Mouse (Mus musculus) embryonic stem cell, embryonic (primary cell): ENCODE results near the gene Gm35549.

Experiments
- CTCF ChIA-PET, 4 experiments: fragments of 300-600 bp in 2 of 4; fragments of 350-600 bp in 2 of 4; sonication (Branson Sonifier 250); formaldehyde crosslinking; loops; one replicate each; lab custom pipeline; 2022; ENCODE audit warnings: inconsistent platforms in 2 of 4; lab: Charles Lee
- POLR2A ChIA-PET, 4 experiments: fragments of 300-600 bp in 2 of 4; fragments of 350-600 bp in 2 of 4; sonication (Branson Sonifier 250); formaldehyde crosslinking; loops; one replicate each; lab custom pipeline; 2022; ENCODE audit warnings: antibody characterized with exemption in 4 of 4, inconsistent platforms in 1 of 4; lab: Charles Lee

Gm35549 gene

GRCm38 (mm10) chr9:122845621-122846020 lies 1.8 kb upstream of the Gm35549 start:
- POLR2A ChIA-PET = interaction anchor here in 1 of 4 experiments (1.3 to 1.8 kb wide), 2 partner anchors 20 to 45 kb away, joined by 4 to 8 read pairs; partner anchors contain the start of gene Zfp445
- CTCF ChIA-PET = interaction anchor here in 2 of 4 experiments (0.7 to 1.7 kb wide), 2 partner anchors 8 to 311 kb away, joined by 6 to 14 read pairs; no protein-coding TSS in a partner anchor

DNA sequence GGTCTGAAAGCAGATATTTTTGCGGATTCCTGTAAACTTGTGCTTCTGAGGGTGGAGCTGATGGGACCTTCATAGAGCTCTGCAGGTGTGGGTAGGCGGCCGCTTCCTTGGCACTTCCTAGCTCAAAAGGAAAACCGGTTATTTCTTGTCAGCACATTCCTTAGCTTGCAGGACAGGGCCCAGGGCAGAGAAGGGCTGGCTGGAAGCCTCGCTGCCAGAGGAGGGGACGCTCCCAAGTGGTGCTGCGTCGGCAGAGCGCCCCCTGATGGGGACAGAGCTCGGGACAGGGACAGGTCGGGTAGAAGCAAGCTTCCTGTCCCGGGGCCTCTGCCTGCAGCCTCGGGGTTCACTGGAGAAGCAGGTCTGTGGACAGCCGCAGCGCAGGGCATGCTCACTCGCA lies 6.2 kb downstream of the Gm35549 start:
- CTCF ChIA-PET = interaction anchor here (0.5 to 2.3 kb wide), 25 partner anchors 8 to 1388 kb away, joined by 3 to 14 read pairs (median 4); partner anchors contain the start of genes Tcaim (in 2 of the 4), Zfp445 (in 2 of the 4) and Zkscan7 (in 1 of the 4)
- POLR2A ChIA-PET = interaction anchor here in 3 of 4 experiments (0.6 to 2.3 kb wide), 22 partner anchors 9 to 275 kb away, joined by 3 to 17 read pairs (median 4); partner anchors contain the start of genes Zfp445 (in 3 of the 3), Exosc7 (in 1 of the 3), Tcaim (in 1 of the 3) and Zdhhc3 (in 1 of the 3)

DNA sequence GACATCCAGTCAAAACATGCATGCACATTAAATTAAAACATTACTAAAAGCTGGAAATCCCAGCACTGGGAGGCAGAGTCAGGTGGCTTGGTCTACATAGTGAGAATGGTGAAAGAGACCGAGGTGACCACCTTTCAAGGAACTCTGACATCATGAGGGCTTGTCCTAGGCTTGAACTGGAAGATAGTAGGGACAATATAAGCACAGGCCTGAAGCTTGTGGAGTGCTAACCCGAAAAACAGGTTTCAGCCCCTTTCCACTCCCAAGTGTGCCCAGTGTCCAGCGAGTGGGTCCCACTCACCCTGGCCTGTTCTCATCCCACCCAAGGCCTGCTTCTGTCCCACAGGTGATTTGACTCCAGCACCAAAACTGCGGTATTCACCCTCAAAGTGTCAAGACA lies 6.6 kb downstream of the Gm35549 start:
- ChIA-PET CTCF (interaction anchor here (0.6 to 2.3 kb wide), 20 partner anchors 9 to 1387 kb away, joined by 3 to 14 read pairs (median 5); partner anchors contain the start of genes Tcaim (in 2 of the 4), Zfp445 (in 2 of the 4) and Zkscan7 (in 1 of the 4)), POLR2A (interaction anchor here in 3 of 4 experiments (0.8 to 2.3 kb wide), 19 partner anchors 9 to 276 kb away, joined by 3 to 17 read pairs (median 4); partner anchors contain the start of genes Zfp445 (in 3 of the 3), Exosc7 (in 1 of the 3), Tcaim (in 1 of the 3) and Zdhhc3 (in 1 of the 3))

DNA sequence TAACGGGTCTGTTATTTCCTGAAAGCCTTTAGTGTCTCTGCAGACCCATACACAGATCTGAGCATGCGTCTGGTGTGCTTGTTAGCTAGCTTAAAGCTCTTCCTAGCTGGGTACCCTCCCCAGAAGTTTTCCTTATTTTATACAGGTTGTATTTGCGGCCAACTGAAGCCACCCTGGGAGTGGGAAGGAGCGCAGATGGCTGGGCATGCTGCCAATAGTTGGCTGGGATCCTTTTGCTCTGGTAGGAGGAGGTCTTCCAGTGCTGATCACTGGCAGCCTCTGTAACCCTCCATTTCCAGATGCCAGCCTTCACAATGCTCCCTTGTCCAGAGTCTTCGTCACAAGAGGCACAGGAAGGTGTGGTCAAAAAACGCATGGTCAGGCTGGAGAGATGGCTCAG lies 7.0 kb downstream of the Gm35549 start:
- CTCF ChIA-PET = interaction anchor here in 3 of 4 experiments (0.6 to 2.3 kb wide), 3 partner anchors 15 to 1387 kb away, joined by 4 to 14 read pairs (median 4); no protein-coding TSS in a partner anchor
- POLR2A ChIA-PET = interaction anchor here in 3 of 4 experiments (0.6 to 2.3 kb wide), 6 partner anchors 20 to 202 kb away, joined by 3 to 12 read pairs (median 4); partner anchors contain the start of gene Zfp445 (in 2 of the 3)

DNA sequence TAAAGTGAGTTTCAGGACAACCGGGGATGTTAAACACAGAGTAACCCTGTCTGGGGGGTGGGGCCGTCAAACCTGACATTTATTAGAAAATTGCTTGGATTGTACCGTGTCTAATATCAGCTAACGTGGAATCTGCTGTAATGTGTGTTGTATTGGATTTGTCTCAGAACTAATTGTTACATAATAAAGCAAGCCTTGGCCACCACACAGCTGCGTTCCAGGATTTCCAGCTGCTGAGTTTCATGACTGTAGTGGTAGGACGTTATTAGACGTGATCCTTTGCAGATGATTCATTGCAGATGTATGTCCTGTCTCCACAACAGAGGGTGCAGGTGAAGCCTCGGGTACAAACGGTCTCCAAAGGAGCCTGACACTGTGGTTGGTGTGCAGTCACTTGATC lies 7.7 kb downstream of the Gm35549 start:
- POLR2A ChIA-PET = interaction anchor here in 2 of 4 experiments (1.0 to 2.3 kb wide), 3 partner anchors 29 to 30 kb away, joined by 3 to 8 read pairs (median 3); partner anchors contain the start of genes Zfp445 (in 2 of the 2) and Tcaim (in 1 of the 2)
- CTCF ChIA-PET = interaction anchor here in 1 of 4 experiments (1.0 kb wide), 1 partner anchor 287 kb away, joined by 4 read pairs; no protein-coding TSS in a partner anchor

- CTCF ChIA-PET = no interaction called here
- POLR2A ChIA-PET = no interaction called here
These were observed 13.9 kb downstream of the Gm35549 start for GRCm38 (mm10) chr9:122829826-122830380.

GRCm38 (mm10) chr9:122826743-122827142 lies 17.1 kb downstream of the Gm35549 start:
- CTCF ChIA-PET = interaction anchor here in 1 of 4 experiments (1.2 kb wide), 1 partner anchor 11 kb away, joined by 5 read pairs; no protein-coding TSS in a partner anchor
- POLR2A ChIA-PET = no interaction called here

GRCm38 (mm10) chr9:122823374-122824017 lies 20.3 kb downstream of the Gm35549 start:
- ChIA-PET POLR2A (no interaction called here), CTCF (interaction anchor here in 3 of 4 experiments (1.0 to 3.6 kb wide), 3 partner anchors 14 to 15 kb away, joined by 3 to 14 read pairs (median 3); no protein-coding TSS in a partner anchor)

DNA sequence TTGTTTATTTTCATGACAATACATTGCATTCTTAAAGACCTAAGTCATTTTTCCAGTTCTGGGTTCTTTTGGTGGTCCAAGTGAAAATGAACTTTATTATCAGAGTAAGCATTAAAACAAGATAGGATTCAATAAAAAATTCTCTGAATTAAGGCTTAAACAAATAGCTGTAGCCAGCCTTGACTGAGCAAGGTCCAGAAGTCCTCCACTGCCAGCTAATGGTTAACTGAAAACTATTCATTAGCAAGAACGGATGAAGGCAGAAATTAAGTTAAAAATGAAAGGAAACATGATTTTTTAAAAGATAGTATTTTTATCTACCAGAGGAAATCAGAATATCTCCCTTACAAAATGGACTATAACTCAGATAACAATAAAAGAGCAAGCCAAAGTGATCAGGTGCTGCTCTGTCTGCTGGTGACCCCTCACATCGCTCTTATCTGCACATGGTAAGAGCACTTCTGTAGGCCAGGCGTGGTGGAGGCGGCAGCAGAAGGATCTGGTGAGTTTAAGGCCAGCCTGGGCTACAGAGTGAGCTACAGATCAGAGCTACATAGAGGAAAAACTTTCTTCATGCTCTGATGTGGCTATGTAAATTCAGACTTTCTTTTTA lies 28.5 kb downstream of the Gm35549 start:
- ChIA-PET POLR2A (interaction anchor here in 3 of 4 experiments (0.6 to 2.0 kb wide), 4 partner anchors 9 to 63 kb away, joined by 3 to 6 read pairs (median 4); partner anchors contain the start of gene Tcaim (in 2 of the 3)), CTCF (interaction anchor here in 1 of 4 experiments (0.6 kb wide), 1 partner anchor 1177 kb away, joined by 3 read pairs; no protein-coding TSS in a partner anchor)

- ChIA-PET CTCF (no interaction called here), POLR2A (interaction anchor here in 3 of 4 experiments (0.6 to 2.0 kb wide), 3 partner anchors 9 to 1438 kb away, joined by 3 to 6 read pairs (median 3); partner anchors contain the start of gene Tcaim (in 1 of the 3))
These were observed 29.1 kb downstream of the Gm35549 start for GRCm38 (mm10) chr9:122814775-122815174.

DNA sequence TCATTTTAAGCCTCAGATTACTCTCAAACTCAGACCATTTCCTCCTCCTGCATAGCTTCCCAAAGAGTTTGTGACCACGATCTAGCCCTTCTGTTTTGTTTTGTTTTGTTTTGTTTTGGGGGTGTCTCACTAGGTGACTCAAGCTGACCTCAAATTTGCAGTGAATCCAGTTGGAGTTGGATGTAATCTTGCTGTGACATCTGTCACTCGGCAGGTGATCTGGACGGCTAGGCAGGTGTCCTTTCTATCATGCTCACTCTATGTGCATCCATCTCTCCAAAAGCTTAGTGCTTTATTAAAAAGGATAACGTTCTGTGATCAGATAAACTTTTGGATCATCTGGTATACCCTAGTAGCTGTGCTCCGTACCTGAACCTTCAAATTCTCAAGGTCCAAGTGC lies 31.4 kb downstream of the Gm35549 start:
- ChIA-PET CTCF (no interaction called here), POLR2A (interaction anchor here in 2 of 4 experiments (0.7 to 1.4 kb wide), 2 partner anchors 12 to 81 kb away, joined by 3 to 6 read pairs; no protein-coding TSS in a partner anchor)

DNA sequence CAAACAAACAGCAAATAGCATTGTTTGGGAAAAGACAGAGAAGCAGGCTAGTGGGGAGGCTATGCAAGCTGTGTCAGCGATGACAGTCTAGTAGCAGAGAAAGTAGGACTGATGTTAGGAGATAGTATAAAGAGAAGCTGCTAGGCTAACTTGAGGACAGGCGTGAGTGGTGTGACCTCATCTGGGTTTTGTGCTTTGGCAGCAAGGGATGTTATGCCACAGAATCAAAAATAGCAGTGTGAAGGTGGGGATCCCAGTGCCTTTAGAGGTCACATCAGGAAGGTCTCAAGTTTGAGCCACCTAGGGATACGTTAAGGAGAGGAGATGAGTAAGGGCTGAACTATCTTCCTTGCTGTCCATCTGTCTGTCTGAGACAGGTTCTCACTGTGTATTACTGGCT lies 33.6 kb downstream of the Gm35549 start:
- ChIA-PET POLR2A (no interaction called here), CTCF (no interaction called here)

- ChIA-PET CTCF (no interaction called here), POLR2A (interaction anchor here in 1 of 4 experiments (2.3 kb wide), 1 partner anchor 9 kb away, joined by 6 read pairs; no protein-coding TSS in a partner anchor)
These were observed 36.6 kb downstream of the Gm35549 start for GRCm38 (mm10) chr9:122807186-122807585.

DNA sequence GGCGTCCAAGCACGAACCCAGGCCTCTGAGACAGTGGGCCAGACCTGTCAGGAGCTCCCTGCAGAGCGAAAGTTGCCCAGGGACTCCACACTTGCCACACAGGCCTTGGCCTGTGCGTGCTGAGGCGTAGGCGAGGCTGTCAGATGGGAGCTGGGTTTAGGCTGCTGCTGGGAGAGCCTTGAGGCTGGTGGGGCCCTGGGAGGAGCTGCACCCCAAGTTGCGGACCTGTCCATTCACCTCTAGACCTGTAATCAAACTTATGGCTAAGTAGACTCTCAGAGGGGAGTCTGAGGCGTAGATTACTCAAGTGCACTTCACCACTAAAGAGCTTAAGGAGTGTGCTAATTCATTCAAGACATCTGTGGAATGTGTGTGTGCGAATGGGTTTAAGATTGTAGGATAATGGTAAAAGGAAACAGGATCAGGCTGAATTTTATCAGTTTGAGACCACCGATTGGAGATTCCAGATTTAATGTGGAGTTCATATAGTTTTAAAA lies 37.9 kb downstream of the Gm35549 start:
- POLR2A ChIA-PET = interaction anchor here in 3 of 4 experiments (0.9 to 2.3 kb wide), 29 partner anchors 8 to 1046 kb away, joined by 3 to 17 read pairs (median 4); partner anchors contain the start of genes Zfp445 (in 2 of the 3), Exosc7 (in 1 of the 3), Fyco1 (in 1 of the 3) and Sacm1l (in 1 of the 3)
- CTCF ChIA-PET = interaction anchor here (0.5 to 1.5 kb wide), 5 partner anchors 11 to 41 kb away, joined by 3 to 8 read pairs (median 5); no protein-coding TSS in a partner anchor

DNA sequence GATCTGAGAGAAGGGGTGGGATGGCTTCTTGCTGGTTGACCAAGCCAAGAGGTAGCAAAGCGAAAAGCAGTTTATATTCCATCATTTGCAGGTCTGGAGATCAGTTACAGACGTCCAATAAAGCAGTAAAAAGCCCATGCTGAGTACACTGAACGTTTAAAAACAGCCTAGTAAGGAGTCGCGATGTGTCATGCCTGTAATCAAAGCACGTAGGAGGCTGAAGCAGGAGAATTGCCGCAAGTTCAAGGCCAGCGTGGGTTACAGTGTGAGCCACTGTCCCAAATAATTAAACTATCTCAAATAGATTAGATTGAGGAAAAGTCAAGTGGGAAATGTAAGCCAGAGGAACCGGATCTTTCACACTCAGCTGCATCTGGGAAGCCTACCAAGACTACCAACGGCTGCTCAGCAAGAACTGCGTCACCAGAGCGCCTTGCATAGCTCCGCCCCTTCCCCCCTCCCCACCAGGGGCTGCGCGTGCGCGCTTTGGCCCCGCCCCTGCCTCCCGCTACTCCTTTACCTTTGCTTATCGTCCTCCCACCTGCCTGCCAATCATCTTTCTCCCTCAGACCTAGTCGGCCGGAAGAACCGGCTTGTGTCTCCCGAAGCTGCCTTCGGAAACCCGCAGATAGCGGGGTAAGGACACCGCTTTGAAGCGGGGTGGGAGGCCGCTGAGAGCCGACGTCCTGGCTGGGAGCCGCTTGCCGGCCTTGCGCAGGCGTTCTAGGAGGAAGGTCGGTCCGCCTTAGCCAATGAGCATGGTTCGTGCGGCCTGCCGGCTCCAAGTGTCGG lies 38.6 kb downstream of the Gm35549 start, which contains the start of gene Tcaim:
TSS of gene Tcaim (plus strand) at position 487 of the 792 bp plus-strand sequence.
- CTCF ChIA-PET = interaction anchor here (0.5 to 1.5 kb wide), 5 partner anchors 10 to 41 kb away, joined by 3 to 8 read pairs (median 5); no protein-coding TSS in a partner anchor

DNA sequence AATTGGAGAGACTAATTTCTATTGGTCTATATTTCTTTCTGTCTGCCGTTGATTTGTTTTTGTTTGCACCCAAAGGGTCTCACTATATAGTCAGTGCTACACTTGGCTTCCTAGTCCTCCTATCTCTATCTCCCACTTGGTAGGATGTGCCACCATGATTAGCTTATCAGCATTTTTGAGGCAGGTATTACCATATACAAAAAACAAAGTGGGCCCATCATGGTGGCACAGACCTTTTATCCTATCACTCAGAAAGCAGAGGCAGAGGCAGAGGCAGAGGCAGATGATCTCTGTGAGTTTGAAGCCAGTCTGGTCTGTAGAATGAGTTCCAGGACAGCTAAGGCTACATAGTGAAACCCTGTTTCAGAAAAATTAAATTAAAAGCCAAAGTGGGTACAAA lies 57.3 kb downstream of the Gm35549 start:
- ChIA-PET CTCF (no interaction called here), POLR2A (no interaction called here)

More for the DNA sequence above, 38.6 kb downstream of the Gm35549 start, which contains the start of gene Tcaim:
- POLR2A ChIA-PET = interaction anchor here in 3 of 4 experiments (0.6 to 2.3 kb wide), 31 partner anchors 9 to 1046 kb away, joined by 3 to 17 read pairs (median 4); partner anchors contain the start of genes Zfp445 (in 2 of the 3), Exosc7 (in 1 of the 3), Fyco1 (in 1 of the 3) and Sacm1l (in 1 of the 3)
